Mouse (Mus musculus) neural tube, embryonic 14.5 days (tissue): ENCODE measurements around the gene Dlx4. TPM values are rescaled to one million over a fixed set of nuclear protein-coding genes. Genes with fewer than 3 reads are reported as not detected.

ENCODE experiments used
- ATAC-seq: fragments of 200-750 bp; cut with Nextera tagmentation; 2 replicates; pipeline ENCODE4 v1.8.0; 2017; ENCODE audit warnings: low read depth, mild to moderate bottlenecking, moderate TSS enrichment, moderate library complexity
- H3K27ac ChIP-seq: fragments of 300-500 bp; sonication (generic); 2 replicates; pipeline ENCODE4 v1.5.1; 2014; ENCODE audit warnings: low read depth, mild to moderate bottlenecking, control low read depth, low read length, moderate library complexity, mixed read lengths
- H3K27me3 ChIP-seq: fragments of 300-500 bp; sonication (generic); 2 replicates; pipeline ENCODE4 v1.6.1; 2014; ENCODE audit warnings: low read length; ENCODE audit not compliant: control insufficient read depth, insufficient read depth
- H3K36me3 ChIP-seq: fragments of 300-500 bp; sonication (generic); 2 replicates; pipeline ENCODE4 v1.6.1; 2014; ENCODE audit warnings: low read length, mixed read lengths; ENCODE audit not compliant: control insufficient read depth, insufficient read depth
- H3K4me1 ChIP-seq: fragments of 300-500 bp; sonication (generic); 2 replicates; pipeline ENCODE4 v1.6.1; 2014; ENCODE audit warnings: low read length; ENCODE audit not compliant: control insufficient read depth, insufficient read depth
- H3K4me2 ChIP-seq: fragments of 300-500 bp; sonication (generic); 2 replicates; pipeline ENCODE4 v1.6.1; 2014; ENCODE audit warnings: mild to moderate bottlenecking, low read depth, low read length, control low read depth
- H3K4me3 ChIP-seq: fragments of 300-500 bp; sonication (generic); 2 replicates; pipeline ENCODE4 v1.5.1; 2014; ENCODE audit warnings: low read depth, low read length, control low read depth, mixed read lengths
- H3K9ac ChIP-seq: fragments of 300-500 bp; sonication (generic); replicated peaks from 2 replicates; pipeline ENCODE4 v1.6.1; 2014; ENCODE audit warnings: low read depth, mild to moderate bottlenecking, control low read depth, low read length, mixed read lengths
- H3K9me3 ChIP-seq: fragments of 300-500 bp; sonication (generic); 2 replicates; pipeline ENCODE4 v1.6.1; 2016; ENCODE audit warnings: low read length; ENCODE audit not compliant: control insufficient read depth
- WGBS: fragments of 180-500 bp; shearing (Covaris S2); extraction: QIAGEN DNeasy Blood & Tissue Kit; methylation state at CpG from one replicate; pipeline ENCODE4 v1.1.7; 2014; 5-methylcytosine and 5-hydroxymethylcytosine counted together
- polyA plus RNA-seq: library from polyadenylated mRNA; unstranded; fragments of >200 nt; fragmentation: Nextera tagmentation; extraction: Ambion mirVana; gene quantifications from 2 replicates; pipeline ENCODE4 v1.2.1, GENCODE M21; 2014

Dlx4 gene
- polyA plus RNA-seq, 1 experiment from 2014 or later: not detected

DNA sequence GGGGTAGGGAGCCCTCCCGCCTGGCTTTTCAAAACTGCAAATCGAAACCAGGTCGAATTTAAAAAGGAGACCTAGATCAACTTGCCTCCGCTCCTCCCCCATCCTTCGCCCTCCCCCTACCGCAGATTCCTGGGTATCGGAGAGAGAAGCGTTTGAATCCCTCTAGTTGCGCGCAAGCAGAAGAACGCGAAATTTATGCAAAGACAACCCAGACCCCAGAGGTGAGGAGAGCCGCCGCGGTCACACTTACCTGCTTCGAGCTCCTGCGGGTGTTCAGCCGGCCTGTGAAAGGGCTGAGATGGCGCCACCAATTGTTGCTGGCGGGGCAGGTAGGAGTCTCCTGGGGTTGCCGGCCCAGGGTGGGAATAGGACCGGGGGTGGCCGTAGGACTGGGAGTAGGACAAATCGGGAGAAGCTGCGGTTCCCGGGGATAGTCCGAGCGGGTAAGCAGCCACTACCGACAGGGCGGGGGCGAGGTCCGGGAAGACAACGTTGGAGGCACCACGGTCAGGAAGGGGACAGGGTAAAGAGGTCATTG, 1.0 kb downstream of the Dlx4 start:
- Histone ChIP-seq H3K9me3 (no peaks in the 10 kb centered on the region), H3K27me3 (peaks cover 74% of the 10 kb centered on the region), H3K36me3 (no peaks in the 10 kb centered on the region), H3K27ac (no peak overlapping the region), H3K4me1 (peaks cover 14% of the 10 kb centered on the region; the same call in 1 of the 2 replicates), H3K4me3 (no peak overlapping the region), H3K4me2 (no peak overlapping the region), H3K9ac (no peak overlapping the region)
- no peak for ATAC-seq
- WGBS: 0% methylated on average over 34 of the region's 34 CpGs

GRCm38 (mm10) chr11:95144091-95144945, 1.7 kb downstream of the Dlx4 start:
- no peak for ATAC-seq
- no peak overlapping the region for H3K9ac ChIP-seq
- H3K27me3 ChIP-seq: peaks cover 75% of the 10 kb centered on the region
- no peaks in the 10 kb centered on the region for H3K36me3 ChIP-seq
- no peak overlapping the region for H3K4me3 ChIP-seq
- 8% methylated on average over 9 of the region's 9 CpGs for WGBS
- H3K27ac ChIP-seq: no peak overlapping the region
- no peaks in the 10 kb centered on the region for H3K9me3 ChIP-seq
- H3K4me1 ChIP-seq: peaks cover 14% of the 10 kb centered on the region; the same call in 1 of the 2 replicates
- H3K4me2 ChIP-seq: no peak overlapping the region

DNA sequence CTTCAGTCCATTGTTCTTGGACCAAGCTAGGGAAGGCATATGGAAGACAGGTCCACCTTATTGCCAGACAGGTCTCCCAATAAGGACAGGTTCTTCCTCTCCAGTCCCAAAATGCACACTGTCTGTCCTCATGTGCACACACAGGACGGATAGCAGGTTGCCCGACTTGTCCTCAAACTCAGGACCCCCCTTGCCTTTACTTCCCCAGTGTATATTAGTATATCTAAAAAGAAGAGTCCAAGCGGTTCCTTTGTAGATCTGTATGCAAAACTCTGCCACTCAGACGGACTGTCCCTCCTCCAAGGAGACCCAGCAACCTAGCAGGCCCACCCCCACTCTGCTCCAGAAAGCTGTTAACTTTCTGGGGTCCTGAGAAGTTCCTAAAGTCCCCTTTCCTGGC, 2.4 kb downstream of the Dlx4 start:
- Histone ChIP-seq H3K36me3 (no peaks in the 10 kb centered on the region), H3K4me2 (no peak overlapping the region), H3K27me3 (peaks cover 77% of the 10 kb centered on the region), H3K4me1 (peaks cover 14% of the 10 kb centered on the region; the same call in 1 of the 2 replicates), H3K4me3 (no peak overlapping the region), H3K27ac (no peak overlapping the region), H3K9me3 (no peaks in the 10 kb centered on the region), H3K9ac (no peak overlapping the region)
- WGBS: 3% methylated on average over 4 of the region's 4 CpGs
- no peak for ATAC-seq

DNA sequence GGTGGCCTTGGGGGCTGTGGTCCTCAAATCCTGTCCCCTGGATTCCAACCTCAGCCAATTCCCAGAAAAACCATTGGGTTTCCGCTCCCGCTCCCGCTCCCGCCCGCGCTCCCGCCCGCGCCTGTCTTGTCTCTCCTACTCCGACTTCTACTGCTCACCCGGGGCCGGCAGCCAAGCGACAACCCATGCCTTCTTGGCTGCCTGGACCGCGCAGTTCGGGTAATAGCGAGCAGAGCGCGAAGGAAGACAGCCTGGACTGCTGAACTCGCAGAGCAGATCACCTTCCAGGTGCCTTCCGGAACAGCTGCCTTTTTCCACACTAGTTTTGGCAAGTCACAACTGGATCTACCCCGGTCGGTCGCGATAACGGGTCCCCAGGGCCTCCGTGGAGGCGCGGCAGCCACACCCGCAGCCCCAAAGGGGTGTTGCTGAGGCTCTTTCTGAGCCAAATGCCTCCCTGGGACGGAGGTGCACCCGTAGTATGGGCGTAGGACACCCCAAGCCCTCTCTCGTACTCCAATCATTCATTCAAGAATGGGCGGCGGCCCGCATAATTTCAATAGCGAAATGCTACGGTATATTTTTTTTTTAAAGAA, 3.0 kb downstream of the Dlx4 start:
- H3K9ac ChIP-seq: no peak overlapping the region
- no peak overlapping the region for H3K4me3 ChIP-seq
- ATAC-seq: no peak
- H3K27me3 ChIP-seq: peaks cover 76% of the 10 kb centered on the region
- H3K9me3 ChIP-seq: no peaks in the 10 kb centered on the region
- no peak overlapping the region for H3K27ac ChIP-seq
- peaks cover 14% of the 10 kb centered on the region; the same call in 1 of the 2 replicates for H3K4me1 ChIP-seq
- no peaks in the 10 kb centered on the region for H3K36me3 ChIP-seq
- no peak overlapping the region for H3K4me2 ChIP-seq
- WGBS: 3% methylated on average over 39 of the region's 39 CpGs

DNA sequence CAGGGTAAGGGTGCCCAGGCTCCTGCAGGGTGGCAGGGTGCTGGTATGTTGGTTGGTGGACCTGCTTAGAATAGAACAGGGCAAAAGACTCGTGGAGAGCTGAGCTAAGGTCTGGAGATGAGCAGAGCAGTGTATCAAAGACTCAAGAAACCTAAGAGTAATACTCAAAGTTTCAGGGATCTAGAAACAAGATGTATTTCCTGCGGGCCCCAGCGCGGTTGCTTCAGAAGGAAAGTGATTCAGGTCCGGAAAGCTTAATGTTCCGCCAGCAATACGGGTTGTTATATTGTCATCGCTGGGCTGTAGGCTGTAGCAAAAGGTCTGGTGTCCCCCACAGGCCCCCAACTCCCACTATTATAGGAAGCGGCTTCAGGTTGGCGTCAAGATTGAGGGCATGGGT, 3.8 kb downstream of the Dlx4 start:
- no peak for ATAC-seq
- 10% methylated on average over 10 of the region's 10 CpGs for WGBS
- Histone ChIP-seq H3K4me1 (peaks cover 17% of the 10 kb centered on the region; the same call in 1 of the 2 replicates), H3K4me2 (no peak overlapping the region), H3K27me3 (peaks cover 70% of the 10 kb centered on the region), H3K27ac (no peak overlapping the region), H3K36me3 (no peaks in the 10 kb centered on the region), H3K9me3 (no peaks in the 10 kb centered on the region), H3K4me3 (no peak overlapping the region), H3K9ac (no peak overlapping the region)

DNA sequence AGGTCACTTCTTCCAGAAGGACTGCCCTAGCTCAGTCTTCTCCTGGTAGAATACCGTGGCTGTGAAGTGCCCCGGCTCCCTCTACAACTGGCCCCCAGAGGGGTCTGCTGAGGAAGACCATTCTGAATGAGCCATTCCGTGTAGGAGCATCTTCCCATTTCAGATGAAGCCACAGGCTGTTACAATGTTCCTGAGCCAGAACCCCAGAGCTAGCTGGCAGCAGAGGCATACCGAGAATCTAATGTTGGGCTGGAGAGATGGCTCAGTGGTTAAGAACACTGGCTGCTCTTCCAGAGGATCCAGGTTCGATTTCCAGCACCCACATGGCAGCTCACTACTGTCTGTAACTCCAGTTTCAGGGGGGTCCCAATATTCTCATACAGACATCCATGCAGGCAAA, 6.2 kb downstream of the Dlx4 start:
- H3K4me2 ChIP-seq: no peak overlapping the region
- no peak overlapping the region for H3K9ac ChIP-seq
- H3K27me3 ChIP-seq: peaks cover 55% of the 10 kb centered on the region
- 44% methylated on average over 5 of the region's 5 CpGs for WGBS
- no peak for ATAC-seq
- no peak overlapping the region for H3K27ac ChIP-seq
- no peaks in the 10 kb centered on the region for H3K36me3 ChIP-seq
- H3K9me3 ChIP-seq: no peaks in the 10 kb centered on the region
- H3K4me3 ChIP-seq: no peak overlapping the region
- 0 out of 2 replicates have a peak, but pooled peaks cover 10% of the 10 kb centered on the region for H3K4me1 ChIP-seq

DNA sequence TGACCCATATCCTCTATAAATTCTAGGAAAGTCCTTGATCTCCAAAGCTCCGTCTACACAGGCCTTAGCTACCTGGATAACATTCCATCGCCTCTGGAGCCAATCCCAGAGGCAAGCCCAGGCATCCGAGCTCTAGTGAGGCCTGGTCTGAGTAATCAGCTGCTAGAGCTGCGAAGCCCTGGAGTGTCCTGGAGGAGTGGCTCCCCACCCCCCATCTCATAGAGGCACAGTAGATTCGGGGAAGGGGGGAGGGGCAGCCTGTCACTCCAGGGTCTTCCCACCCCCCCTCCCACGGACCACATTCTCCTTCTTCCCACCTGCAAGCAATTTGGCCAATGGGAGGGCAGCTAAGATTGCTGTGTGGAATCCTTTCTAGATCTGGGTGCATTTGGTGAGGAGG, 8.8 kb downstream of the Dlx4 start:
- no peak overlapping the region for H3K9ac ChIP-seq
- H3K9me3 ChIP-seq: no peaks in the 10 kb centered on the region
- no peak overlapping the region for H3K4me2 ChIP-seq
- H3K27me3 ChIP-seq: peaks cover 34% of the 10 kb centered on the region
- 0 out of 2 replicates have a peak, but pooled peaks cover 3% of the 10 kb centered on the region for H3K4me1 ChIP-seq
- no peaks in the 10 kb centered on the region for H3K36me3 ChIP-seq
- H3K27ac ChIP-seq: no peak overlapping the region
- ATAC-seq: no peak
- WGBS: 9% methylated on average over 6 of the region's 6 CpGs
- no peak overlapping the region for H3K4me3 ChIP-seq

DNA sequence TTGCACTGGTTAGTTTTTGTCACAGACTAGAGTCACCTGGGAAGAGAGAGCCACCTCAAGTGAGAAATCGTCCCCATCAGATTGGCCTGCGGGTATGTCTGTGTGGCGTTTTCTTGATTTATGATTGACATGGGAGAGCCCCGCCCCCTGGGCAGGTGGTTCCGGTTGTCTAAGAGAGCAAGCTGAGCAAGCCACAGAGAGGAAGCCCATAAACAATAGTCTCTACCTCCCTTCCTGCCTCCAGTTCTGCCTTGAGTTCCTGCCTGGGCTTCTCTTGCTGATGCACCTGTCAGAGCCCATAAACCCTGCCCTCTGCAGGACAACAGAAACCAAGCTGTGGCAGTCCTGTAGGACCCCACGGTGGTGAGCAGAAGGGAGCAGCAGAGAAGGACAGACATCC, 12.7 kb downstream of the Dlx4 start:
- Histone ChIP-seq H3K9ac (no peak overlapping the region), H3K4me1 (0 out of 2 replicates have a peak, but pooled peaks cover 3% of the 10 kb centered on the region), H3K4me3 (no peak overlapping the region), H3K27ac (no peak overlapping the region), H3K36me3 (no peaks in the 10 kb centered on the region), H3K27me3 (peaks cover 5% of the 10 kb centered on the region), H3K9me3 (no peaks in the 10 kb centered on the region), H3K4me2 (no peak overlapping the region)
- 65% methylated on average over 6 of the region's 6 CpGs for WGBS
- no peak for ATAC-seq
